Mouse (Mus musculus) G1E (cell line): Measurements from ENCODE around the gene Cenpb.

Experiments
- CTCF ChIP-seq: IDR thresholded peaks from 2 replicates; pipeline ENCODE4 v1.5.1; 2012; ENCODE audit warnings: low read depth, low read length, inconsistent platforms, mixed read lengths
- GATA1 ChIP-seq: IDR thresholded peaks from 2 replicates; pipeline ENCODE4 v1.6.1; 2012; ENCODE audit warnings: borderline replicate concordance, low read length, inconsistent platforms, mixed read lengths

DNA sequence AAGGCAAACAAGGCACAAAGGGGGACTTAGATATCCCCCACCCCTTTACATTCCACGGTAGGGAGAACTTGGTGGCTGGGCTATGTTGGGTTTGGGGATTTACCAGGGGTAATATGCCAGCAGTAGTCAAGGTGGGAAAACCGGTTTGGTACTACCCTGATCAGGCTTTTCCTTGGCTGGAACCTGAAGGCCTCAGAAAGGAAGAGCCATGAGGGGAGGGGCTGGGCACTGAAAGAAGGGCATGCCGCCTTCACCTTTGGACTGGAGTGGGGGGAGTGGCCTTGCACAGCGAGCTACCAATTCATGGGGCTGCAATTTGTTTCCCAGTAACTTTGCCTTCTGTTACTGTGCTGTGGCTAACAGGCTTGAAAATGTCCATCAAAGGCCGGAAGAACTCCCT lies 3.4 kb downstream of the Cenpb start:
- TF ChIP-seq CTCF (no peak), GATA1 (no peak)
